Mouse (Mus musculus): Measurements from ENCODE around the gene Enkd1.

DNA sequence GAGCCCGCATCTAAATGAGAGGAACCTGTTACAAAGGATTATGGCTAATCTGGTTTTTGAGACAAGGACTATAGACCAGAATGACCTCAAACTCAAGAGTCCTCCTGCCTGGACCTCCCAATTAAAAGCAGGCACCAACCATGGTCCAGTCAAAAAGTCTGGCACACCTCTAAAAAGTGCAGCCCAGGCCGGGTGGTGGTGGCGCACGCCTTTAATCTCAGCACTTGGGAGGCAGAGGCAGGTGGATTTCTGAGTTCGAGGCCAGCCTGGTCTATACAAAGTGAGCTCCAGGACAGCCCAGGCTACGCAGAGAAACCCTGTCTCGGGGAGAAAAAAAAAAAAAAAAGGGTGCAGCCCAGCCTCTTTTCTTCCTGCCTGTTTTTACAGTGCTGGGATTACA is 22.7 kb downstream of the Enkd1 start:
- TF ChIP-seq MAFK (IDR thresholded peaks at IDR 0.05; ENCODE audit: borderline replicate concordance, low read depth, low read length) (no peak), CTCF (IDR thresholded peaks at IDR 0.05 in 2 of 3, conservative IDR thresholded peaks at IDR 0.05 in 1 of 3; ENCODE audit: control insufficient read depth in 1 of 3, insufficient read depth in 1 of 3, low read depth in 2 of 3, low read length in 3 of 3, poor library complexity in 1 of 3, severe bottlenecking in 1 of 3) (no peak), POLR2AphosphoS5 (IDR thresholded peaks at IDR 0.05; ENCODE audit: borderline replicate concordance, low read depth, low read length) (no peak)

Measured in MEL (cell line).